9 mouse cellular contexts compared by ENCODE assay signal in the genomic region with DNA sequence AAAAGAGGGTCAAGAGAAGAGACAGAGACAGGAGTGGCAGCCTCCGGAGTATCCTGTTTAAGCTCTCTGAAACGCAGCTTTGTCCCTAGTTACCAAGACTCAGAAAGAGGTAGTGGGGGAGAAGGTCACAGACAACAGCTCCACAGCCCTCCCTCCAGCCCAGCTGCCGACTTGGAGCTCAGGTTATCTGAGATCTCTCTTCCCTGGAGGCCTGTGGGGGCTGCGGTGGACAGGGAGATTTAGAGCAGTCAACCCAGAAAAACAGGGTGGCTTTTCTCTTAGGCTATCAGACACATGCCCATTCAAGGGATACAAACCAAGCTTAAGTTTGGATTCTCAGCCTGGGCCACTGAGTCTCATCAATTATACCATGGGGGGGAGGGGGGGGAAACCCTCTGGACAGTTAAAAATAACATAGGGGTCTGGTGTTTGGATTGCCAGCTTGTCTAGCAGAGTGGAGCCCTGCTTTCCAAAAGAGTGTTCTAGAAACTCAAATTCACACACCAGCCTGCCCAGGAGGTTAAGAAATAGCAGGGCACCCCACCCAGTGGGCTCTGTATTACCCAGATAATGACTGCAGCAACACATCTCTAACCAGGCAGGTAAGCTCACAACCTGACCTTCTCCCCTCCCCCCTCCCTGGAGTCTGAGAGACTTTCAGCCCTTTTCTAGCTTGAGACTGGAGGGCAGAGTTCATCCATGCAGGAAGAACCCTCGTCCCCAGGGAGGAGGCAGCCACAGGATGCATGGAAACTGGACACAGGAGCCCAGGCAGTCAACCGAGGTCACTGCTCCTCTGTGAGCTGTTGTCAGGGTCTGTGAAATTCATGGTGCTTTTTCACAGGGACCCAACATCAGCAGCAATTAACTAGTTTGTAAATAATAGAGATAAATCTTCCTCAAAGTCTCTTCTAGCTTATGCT. TPM values are rescaled to one million over a fixed set of nuclear protein-coding genes. Genes with fewer than 3 reads are reported as not detected.
DNase-seq lines count a peak whose midpoint lies in the region; ATAC-seq and TF ChIP-seq lines count a peak whose summit lies in the region.
"Had no signal": no experiment of that assay in that cellular context is flagged by ENCODE, and none has a peak within 500 bp of the region (broad histone marks: within the 10 kb centered on the region; RNA-seq: fewer than 3 reads in every experiment).

No protein-coding gene starts in this region.

- WGBS in intestine, embryonic 14.5 days: 8% methylated on average over 6 of the region's 6 CpGs
- WGBS in limb, embryonic 10.5 days: 22% methylated on average over 6 of the region's 6 CpGs
- WGBS in thymus, adult 2 months: 58% methylated on average over 6 of the region's 6 CpGs

- TF ChIP-seq POLR2A in thymus, adult 2 months (IDR thresholded peaks at IDR 0.05; ENCODE audit: control insufficient read depth, extremely low read depth, insufficient read depth, low read length, poor library complexity): no peak

- H3K4me1 ChIP-seq in G1E (ENCODE audit: insufficient read depth, low read depth, low read length): peaks cover 19% of the 10 kb centered on the region
- H3K4me1 ChIP-seq in intestine, embryonic 14.5 days (replicated peaks; ENCODE audit: control insufficient read depth, insufficient read depth, low read length): peaks cover 7% of the 10 kb centered on the region
- peaks cover 13% of the 10 kb centered on the region for H3K4me1 ChIP-seq in limb, embryonic 10.5 days
- no peaks in the 10 kb centered on the region for H3K4me1 ChIP-seq in thymus, adult 2 months (replicated peaks; ENCODE audit: control insufficient read depth, insufficient read depth, low read length)

- ATAC-seq in G1E (ENCODE audit: extremely low read depth, insufficient number of reproducible peaks, low FRiP score, poor library complexity, severe bottlenecking): no peak
- ATAC-seq in intestine, embryonic 14.5 days (replicated peaks; ENCODE audit: low FRiP score, low TSS enrichment, low read depth): no peak
- ATAC-seq in erythroid progenitor cell, adult 5-6 weeks (replicated peaks; ENCODE audit: low FRiP score, poor library complexity, severe bottlenecking): no peak

- DNase-seq in G1E (ENCODE audit: low spot score): peak; percentile 31
- DNase-seq in adrenal gland, postnatal 25 days: peak; percentile 23
- DNase-seq in intestine, embryonic 14.5 days (ENCODE audit: low spot score): no peak
- no peak for DNase-seq in limb, embryonic 10.5 days (ENCODE audit: low spot score)
- no peak for DNase-seq in thymus, adult 2 months
- no peak for DNase-seq in thymus, postnatal 0 days (ENCODE audit: low spot score)
- DNase-seq in lung, postnatal 4 days: no peak

- TF ChIP-seq CTCF in G1E (IDR thresholded peaks at IDR 0.05; ENCODE audit: low read depth, low read length): no peak
- no peak for TF ChIP-seq CTCF in thymus, adult 2 months (IDR thresholded peaks at IDR 0.05; ENCODE audit: borderline replicate concordance, control insufficient read depth, extremely low read depth, insufficient read depth, low read length, poor library complexity)

- peaks cover 10% of the 10 kb centered on the region for H3K36me3 ChIP-seq in G1E (replicated peaks)
- no peaks in the 10 kb centered on the region for H3K36me3 ChIP-seq in intestine, embryonic 14.5 days (ENCODE audit: control insufficient read depth, insufficient read depth, low read length)
- H3K36me3 ChIP-seq in limb, embryonic 10.5 days: no peaks in the 10 kb centered on the region
- H3K36me3 ChIP-seq in thymus, adult 2 months (ENCODE audit: control insufficient read depth, insufficient read depth, low read length): no peaks in the 10 kb centered on the region

- H3K4me3 ChIP-seq in G1E (ENCODE audit: low read depth, low read length): no peak overlapping the region; the same call in 1 of the 2 replicates
- H3K4me3 ChIP-seq in intestine, embryonic 14.5 days (ENCODE audit: low read depth, low read length): no peak overlapping the region
- no peak overlapping the region for H3K4me3 ChIP-seq in limb, embryonic 10.5 days
- H3K4me3 ChIP-seq in thymus, adult 2 months (ENCODE audit: control insufficient read depth, insufficient read depth, low read length): no peak overlapping the region
- H3K4me3 ChIP-seq: erythroblast, embryonic 14.5 days had no signal

- H3K27ac ChIP-seq in intestine, embryonic 14.5 days (ENCODE audit: low read depth): peak overlapping the region; percentile 43
- peak overlapping the region; percentile 30; the same call in 1 of the 2 replicates for H3K27ac ChIP-seq in limb, embryonic 10.5 days
- no peak overlapping the region for H3K27ac ChIP-seq in thymus, adult 2 months (ENCODE audit: control insufficient read depth, insufficient read depth, low read length)

- peaks cover 6% of the 10 kb centered on the region; the same call in 1 of the 2 replicates for H3K27me3 ChIP-seq in G1E (ENCODE audit: insufficient read depth, low read length)
- H3K27me3 ChIP-seq in intestine, embryonic 14.5 days (replicated peaks; ENCODE audit: control insufficient read depth, insufficient read depth, low read length): no peaks in the 10 kb centered on the region
- H3K27me3 ChIP-seq in limb, embryonic 10.5 days (ENCODE audit: low read depth, poor library complexity, severe bottlenecking): no peaks in the 10 kb centered on the region
- no peaks in the 10 kb centered on the region for H3K27me3 ChIP-seq in thymus, adult 2 months (ENCODE audit: control insufficient read depth, insufficient read depth, low read length)

- H3K4me2 ChIP-seq in intestine, embryonic 14.5 days (ENCODE audit: low read length): no peak overlapping the region

- no peaks in the 10 kb centered on the region for H3K9me3 ChIP-seq in G1E (replicated peaks)
- H3K9me3 ChIP-seq in intestine, embryonic 14.5 days (ENCODE audit: control insufficient read depth, low read length): no peaks in the 10 kb centered on the region
- no peaks in the 10 kb centered on the region for H3K9me3 ChIP-seq in limb, embryonic 10.5 days (replicated peaks)

- H3K9ac ChIP-seq in intestine, embryonic 14.5 days (ENCODE audit: low read length): no peak overlapping the region

RNA-seq across cellular contexts. Expression of a gene that starts 20.7 kb away (rescaled TPM):
- 11.7 and 19.7 TPM in 2 replicates for total RNA-seq in G1E (2014; fragmentation: Nextera tagmentation)
- 8.1 and 8.8 TPM in 2 replicates for total RNA-seq in G1E (2017)
- polyA plus RNA-seq in G1E (2012): 12.8 and 13.8 TPM in 2 replicates
- total RNA-seq in adrenal gland, postnatal 25 days (2021): 11.3 and 14.1 TPM in 2 replicates
- polyA plus RNA-seq in intestine, embryonic 14.5 days (2014; fragmentation: Nextera tagmentation; extraction: Ambion mirVana): 8.7 and 9.2 TPM in 2 replicates
- polyA plus RNA-seq in limb, embryonic 10.5 days (2016; fragmentation: Nextera tagmentation; extraction: Ambion mirVana): 2.5 and 2.6 TPM in 2 replicates
- polyA plus RNA-seq in thymus, adult 2 months (2012; rRNA removed): 0.27 and 0.65 TPM in 2 replicates
- 0.78 and 1.1 TPM in 2 replicates for polyA plus RNA-seq in thymus, postnatal 0 days (2015; fragmentation: Nextera tagmentation; extraction: Ambion mirVana)
- total RNA-seq in erythroid progenitor cell, adult 5-6 weeks (2015; ENCODE audit: low replicate concordance): 40.7 and 45.0 TPM in 2 replicates
- total RNA-seq in erythroid progenitor cell, adult 5-6 weeks (2017; ENCODE audit: low replicate concordance): 152 and 194 TPM in 2 replicates

RNA-seq across cellular contexts. Expression of a gene that starts 53.5 kb away (rescaled TPM):
- total RNA-seq in G1E (2014; fragmentation: Nextera tagmentation) (36.1 and 46.1 TPM in 2 replicates), G1E (2017) (21.5 and 23.1 TPM in 2 replicates)
- polyA plus RNA-seq in G1E (2012): 30.5 and 31.2 TPM in 2 replicates
- 56.8 and 65.9 TPM in 2 replicates for total RNA-seq in adrenal gland, postnatal 25 days (2021)
- polyA plus RNA-seq in intestine, embryonic 14.5 days (2014; fragmentation: Nextera tagmentation; extraction: Ambion mirVana): 31.5 and 33.2 TPM in 2 replicates
- 27.4 and 29.3 TPM in 2 replicates for polyA plus RNA-seq in limb, embryonic 10.5 days (2016; fragmentation: Nextera tagmentation; extraction: Ambion mirVana)
- 33.7 and 36.6 TPM in 2 replicates for polyA plus RNA-seq in thymus, adult 2 months (2012; rRNA removed)
- 25.0 and 26.2 TPM in 2 replicates for polyA plus RNA-seq in thymus, postnatal 0 days (2015; fragmentation: Nextera tagmentation; extraction: Ambion mirVana)
- 1.8 and 3.8 TPM in 2 replicates for total RNA-seq in erythroid progenitor cell, adult 5-6 weeks (2015; ENCODE audit: low replicate concordance)
- total RNA-seq in erythroid progenitor cell, adult 5-6 weeks (2017; ENCODE audit: low replicate concordance): 3.0 and 5.3 TPM in 2 replicates

Comparison
In these comparisons a context has a peak if more than half of its experiments do, and no peak if none do; other contexts are left out.
1. DNase-seq: peak in G1E (single experiment) and adrenal gland, postnatal 25 days (single experiment); none in intestine, embryonic 14.5 days (single experiment), limb, embryonic 10.5 days (single experiment), thymus, adult 2 months (single experiment), thymus, postnatal 0 days (single experiment) and lung, postnatal 4 days (0 of 2).